Comparison of ENCODE assay signal across 8 mouse cellular contexts in genomic region chr3:58163806-58164205, GRCm38 (mm10).
DNase-seq lines count a peak whose midpoint lies in the region; ATAC-seq and TF ChIP-seq lines count a peak whose summit lies in the region.

No protein-coding gene starts in this region.

- H3K4me3 ChIP-seq in embryonic facial prominence, embryonic 11.5 days (ENCODE audit: low read depth, low read length) = no peak overlapping the region
- H3K4me3 ChIP-seq in heart, embryonic 12.5 days = no peak overlapping the region
- no peak overlapping the region for H3K4me3 ChIP-seq in kidney, embryonic 16.5 days (ENCODE audit: low read length)
- no peak overlapping the region for H3K4me3 ChIP-seq in limb, embryonic 15.5 days
- H3K4me3 ChIP-seq in myocyte = no peak overlapping the region
- H3K4me3 ChIP-seq in stomach, embryonic 15.5 days (replicated peaks) = no peak overlapping the region

- no peak overlapping the region for H3ac ChIP-seq in myocyte (ENCODE audit: control insufficient read depth, insufficient read length)

- no peaks in the 10 kb centered on the region for H3K9me3 ChIP-seq in embryonic facial prominence, embryonic 11.5 days (replicated peaks; ENCODE audit: control insufficient read depth, low read length)
- no peaks in the 10 kb centered on the region for H3K9me3 ChIP-seq in heart, embryonic 12.5 days (replicated peaks)
- H3K9me3 ChIP-seq in kidney, embryonic 16.5 days (ENCODE audit: low read length) = no peaks in the 10 kb centered on the region
- H3K9me3 ChIP-seq in limb, embryonic 15.5 days = no peaks in the 10 kb centered on the region
- H3K9me3 ChIP-seq in stomach, embryonic 15.5 days = no peaks in the 10 kb centered on the region

- no peak overlapping the region for H3K27ac ChIP-seq in embryonic facial prominence, embryonic 11.5 days (replicated peaks; ENCODE audit: low read depth, low read length)
- no peak overlapping the region for H3K27ac ChIP-seq in heart, embryonic 12.5 days (ENCODE audit: poor library complexity, severe bottlenecking)
- H3K27ac ChIP-seq in kidney, embryonic 16.5 days (ENCODE audit: low read length) = no peak overlapping the region
- H3K27ac ChIP-seq in limb, embryonic 15.5 days = no peak overlapping the region
- H3K27ac ChIP-seq in stomach, embryonic 15.5 days = no peak overlapping the region

- H3K4me2 ChIP-seq in embryonic facial prominence, embryonic 11.5 days (ENCODE audit: low read depth, low read length) = no peak overlapping the region
- H3K4me2 ChIP-seq in heart, embryonic 12.5 days = 0 out of 2 replicates have a peak overlapping the region, but pooled peaks have one; percentile 4
- peak overlapping the region; percentile 17; the same call in 1 of the 2 replicates for H3K4me2 ChIP-seq in kidney, embryonic 16.5 days (replicated peaks; ENCODE audit: low read depth, low read length)
- H3K4me2 ChIP-seq in limb, embryonic 15.5 days = 0 out of 2 replicates have a peak overlapping the region, but pooled peaks have one; percentile 15
- peak overlapping the region; percentile 39 for H3K4me2 ChIP-seq in myocyte (ENCODE audit: low read depth)
- no peak overlapping the region for H3K4me2 ChIP-seq in stomach, embryonic 15.5 days

- DNase-seq in 3T3-L1 (ENCODE audit: low read depth, low spot score) = peak; percentile 98
- DNase-seq in adrenal gland, postnatal 14 days = peak; percentile 88
- DNase-seq in embryonic facial prominence, embryonic 11.5 days (ENCODE audit: low spot score) = peak; percentile 93

- no peaks in the 10 kb centered on the region for H3K27me3 ChIP-seq in embryonic facial prominence, embryonic 11.5 days (ENCODE audit: control insufficient read depth, insufficient read depth, low read length)
- no peaks in the 10 kb centered on the region for H3K27me3 ChIP-seq in heart, embryonic 12.5 days (replicated peaks)
- no peaks in the 10 kb centered on the region for H3K27me3 ChIP-seq in kidney, embryonic 16.5 days (ENCODE audit: insufficient read depth, low read length)
- peaks cover 5% of the 10 kb centered on the region; the same call in 1 of the 2 replicates for H3K27me3 ChIP-seq in limb, embryonic 15.5 days
- H3K27me3 ChIP-seq in myocyte (ENCODE audit: control insufficient read depth, insufficient read depth, insufficient read length) = no peaks in the 10 kb centered on the region
- H3K27me3 ChIP-seq in stomach, embryonic 15.5 days (replicated peaks) = no peaks in the 10 kb centered on the region

- H3K79me2 ChIP-seq in myocyte (ENCODE audit: control insufficient read depth, insufficient read depth) = no peaks in the 10 kb centered on the region

- no peaks in the 10 kb centered on the region for H3K36me3 ChIP-seq in embryonic facial prominence, embryonic 11.5 days (replicated peaks; ENCODE audit: control insufficient read depth, insufficient read depth, low read depth, low read length)
- no peaks in the 10 kb centered on the region for H3K36me3 ChIP-seq in heart, embryonic 12.5 days
- no peaks in the 10 kb centered on the region for H3K36me3 ChIP-seq in kidney, embryonic 16.5 days (ENCODE audit: insufficient read depth, low read length)
- no peaks in the 10 kb centered on the region for H3K36me3 ChIP-seq in limb, embryonic 15.5 days
- H3K36me3 ChIP-seq in myocyte (ENCODE audit: control insufficient read depth, insufficient read depth) = no peaks in the 10 kb centered on the region
- H3K36me3 ChIP-seq in stomach, embryonic 15.5 days = no peaks in the 10 kb centered on the region

- WGBS in embryonic facial prominence, embryonic 11.5 days = 8% methylated on average over 10 of the region's 10 CpGs
- 9% methylated on average over 10 of the region's 10 CpGs for WGBS in heart, embryonic 12.5 days
- WGBS in kidney, embryonic 16.5 days = 8% methylated on average over 10 of the region's 10 CpGs
- WGBS in limb, embryonic 15.5 days = 7% methylated on average over 10 of the region's 10 CpGs
- WGBS in stomach, embryonic 15.5 days = 8% methylated on average over 10 of the region's 10 CpGs

- ATAC-seq in embryonic facial prominence, embryonic 11.5 days (replicated peaks; ENCODE audit: insufficient number of reproducible peaks, low FRiP score, low TSS enrichment, low read depth) = peak; percentile 78; the same call in 1 of the 2 replicates
- ATAC-seq in heart, embryonic 12.5 days (ENCODE audit: insufficient number of reproducible peaks, low FRiP score) = no peak
- ATAC-seq in kidney, embryonic 16.5 days (ENCODE audit: low FRiP score, low TSS enrichment) = peak; percentile 73
- no peak for ATAC-seq in limb, embryonic 15.5 days (ENCODE audit: insufficient number of reproducible peaks, low FRiP score, low TSS enrichment, low read depth)
- ATAC-seq in stomach, embryonic 15.5 days (ENCODE audit: insufficient read depth, low FRiP score, low read depth) = peak; percentile 48; the same call in 1 of the 2 replicates

- no peaks in the 10 kb centered on the region for H3K4me1 ChIP-seq in embryonic facial prominence, embryonic 11.5 days (ENCODE audit: control insufficient read depth, insufficient read depth, low read length)
- peaks cover 55% of the 10 kb centered on the region for H3K4me1 ChIP-seq in heart, embryonic 12.5 days (replicated peaks)
- H3K4me1 ChIP-seq in kidney, embryonic 16.5 days (ENCODE audit: insufficient read depth, low read length) = peaks cover 11% of the 10 kb centered on the region; the same call in 1 of the 2 replicates
- H3K4me1 ChIP-seq in limb, embryonic 15.5 days = no peaks in the 10 kb centered on the region
- H3K4me1 ChIP-seq in stomach, embryonic 15.5 days = no peaks in the 10 kb centered on the region

- TF ChIP-seq POLR2A in myocyte (IDR thresholded peaks at IDR 0.05; ENCODE audit: insufficient read length, low read depth) = no peak

- H3K9ac ChIP-seq in embryonic facial prominence, embryonic 11.5 days (replicated peaks; ENCODE audit: low read length) = no peak overlapping the region
- no peak overlapping the region for H3K9ac ChIP-seq in heart, embryonic 12.5 days
- no peak overlapping the region for H3K9ac ChIP-seq in kidney, embryonic 16.5 days (replicated peaks; ENCODE audit: low read length)
- H3K9ac ChIP-seq in limb, embryonic 15.5 days = no peak overlapping the region
- H3K9ac ChIP-seq in stomach, embryonic 15.5 days = no peak overlapping the region

TF ChIP-seq in myocyte, 11 proteins besides CTCF, POLR2A, EP300 and RAD21:
- no peak for TF ChIP-seq MAX (IDR thresholded peaks at IDR 0.05; ENCODE audit: low read depth)
- no peak for TF ChIP-seq USF1 (IDR thresholded peaks at IDR 0.05; ENCODE audit: low read depth)
- TF ChIP-seq SRF (IDR thresholded peaks at IDR 0.05; ENCODE audit: control insufficient read depth, insufficient read length, low read depth) = no peak
- no peak for TF ChIP-seq CEBPB (IDR thresholded peaks at IDR 0.05; ENCODE audit: insufficient read depth, poor library complexity, severe bottlenecking)
- no peak for TF ChIP-seq POLR2AphosphoS2 (IDR thresholded peaks at IDR 0.05; ENCODE audit: insufficient read length, low read depth)
- no peak for TF ChIP-seq MYOG (IDR thresholded peaks at IDR 0.05; ENCODE audit: control insufficient read depth in 1 of 3, insufficient read depth in 1 of 3, insufficient read length in 2 of 3, low read depth in 2 of 3)
- no peak for TF ChIP-seq TCF3 (IDR thresholded peaks at IDR 0.05; ENCODE audit: insufficient read length, low read depth)
- no peak for TF ChIP-seq TCF12 (IDR thresholded peaks at IDR 0.05; ENCODE audit: insufficient read depth, poor library complexity, severe bottlenecking)
- TF ChIP-seq MYOD1 (IDR thresholded peaks at IDR 0.05; ENCODE audit: control insufficient read depth in 1 of 3, insufficient read length in 2 of 3, low read depth in 2 of 3) = no peak
- TF ChIP-seq E2F4 (IDR thresholded peaks at IDR 0.05; ENCODE audit: insufficient read depth) = no peak
- TF ChIP-seq REST (IDR thresholded peaks at IDR 0.05; ENCODE audit: insufficient read depth, insufficient read length) = no peak

Comparison
In these comparisons a context has a peak if more than half of its experiments do, and no peak if none do; other contexts are left out.
1. ATAC-seq: peak in embryonic facial prominence, embryonic 11.5 days (single experiment), kidney, embryonic 16.5 days (single experiment) and stomach, embryonic 15.5 days (single experiment); none in heart, embryonic 12.5 days (single experiment) and limb, embryonic 15.5 days (single experiment).
2. H3K4me2 ChIP-seq: peak in heart, embryonic 12.5 days (single experiment), kidney, embryonic 16.5 days (single experiment), limb, embryonic 15.5 days (single experiment) and myocyte (single experiment); none in embryonic facial prominence, embryonic 11.5 days (single experiment) and stomach, embryonic 15.5 days (single experiment).
3. Peak in every context shown above with its lines, with median percentiles within 50 percentile points of each other: DNase-seq.